Mouse (Mus musculus): ENCODE results near the gene Zfp995.
"Not testable (repeated sequence)": the region's sequence is repeated elsewhere in the genome, so short reads cannot be mapped to it uniquely, and the experiment has no call there.

Gene Zfp995

GRCm38 (mm10) chr17:21909456-21910052, at the start of gene Zfp995:
Gene Zfp995 (minus strand): TSS chr17:21909926.
- DNase-seq: peak; percentile 74

- peak; percentile 4 for DNase-seq
Measured at GRCm38 (mm10) chr17:21909039-21909438, 687 bp downstream of the Zfp995 start.

- DNase-seq: no peak
Measured at GRCm38 (mm10) chr17:21871256-21871655, 38.5 kb downstream of the Zfp995 start.

- not testable (repeated sequence) for DNase-seq
Measured at GRCm38 (mm10) chr17:21846322-21846582, 63.5 kb downstream of the Zfp995 start.

GRCm38 (mm10) chr17:21845545-21846321, 64.0 kb downstream of the Zfp995 start, which contains the start of gene Zfp820:
Gene Zfp820 (minus strand): TSS chr17:21845772.
- no peak for DNase-seq

- DNase-seq: no peak
Measured at GRCm38 (mm10) chr17:21838510-21838909, 71.2 kb downstream of the Zfp995 start.
